Mouse (Mus musculus) C2C12 (cell line): ENCODE results near the gene Syp.

Source experiments
- CTCF ChIP-seq: IDR thresholded peaks from one replicate; pipeline ENCODE4 v1.5.1; 2011; ENCODE audit not compliant: control insufficient read depth, insufficient read depth, insufficient read length
- MAX ChIP-seq: IDR thresholded peaks from one replicate; pipeline ENCODE4 v1.6.1; 2011; ENCODE audit warnings: mild to moderate bottlenecking, control low read depth
- MYOG ChIP-seq: IDR thresholded peaks from one replicate; pipeline ENCODE4 v1.6.1; 2011; ENCODE audit not compliant: control insufficient read depth, insufficient read length; ENCODE audit errors: extremely low read depth

- TF ChIP-seq CTCF (no peak), MAX (no peak), MYOG (no peak)
Observed at GRCm38 (mm10) chrX:7617889-7618551, 20.3 kb upstream of the Syp start.
